Mouse (Mus musculus) forebrain, embryonic 13.5 days (tissue): ENCODE results near the gene Plxnb3. TPM values are rescaled to one million over a fixed set of nuclear protein-coding genes. Genes with fewer than 3 reads are reported as not detected.

Source experiments
- ATAC-seq: fragments of 200-750 bp; cut with Nextera tagmentation; 2 replicates; pipeline ENCODE4 v1.8.0; 2017
- H3K27ac ChIP-seq: fragments of 300-500 bp; sonication (generic); 2 replicates; pipeline ENCODE4 v1.5.1; 2015; ENCODE audit warnings: inconsistent platforms, mild to moderate bottlenecking, moderate library complexity
- H3K27me3 ChIP-seq: fragments of 300-500 bp; sonication (generic); 2 replicates; pipeline ENCODE4 v1.6.1; 2015; ENCODE audit warnings: mild to moderate bottlenecking, inconsistent platforms
- H3K36me3 ChIP-seq: fragments of 300-500 bp; sonication (generic); 2 replicates; pipeline ENCODE4 v1.6.1; 2015; ENCODE audit warnings: mild to moderate bottlenecking, inconsistent platforms; ENCODE audit not compliant: poor library complexity, severe bottlenecking
- H3K4me1 ChIP-seq: fragments of 300-500 bp; sonication (generic); 2 replicates; pipeline ENCODE4 v1.6.1; 2015; ENCODE audit warnings: inconsistent platforms
- H3K4me2 ChIP-seq: fragments of 300-500 bp; sonication (generic); 2 replicates; pipeline ENCODE4 v1.6.1; 2015; ENCODE audit warnings: inconsistent platforms, mild to moderate bottlenecking, moderate library complexity
- H3K4me3 ChIP-seq: fragments of 300-500 bp; sonication (generic); 2 replicates; pipeline ENCODE4 v1.5.1; 2015; ENCODE audit warnings: mild to moderate bottlenecking, inconsistent platforms
- H3K9ac ChIP-seq: fragments of 300-500 bp; sonication (generic); 2 replicates; pipeline ENCODE4 v1.6.1; 2015; ENCODE audit warnings: mild to moderate bottlenecking, inconsistent platforms
- H3K9me3 ChIP-seq: fragments of 300-500 bp; sonication (generic); replicated peaks from 2 replicates; pipeline ENCODE4 v1.6.1; 2016; ENCODE audit warnings: inconsistent platforms
- WGBS: fragments of 180-500 bp; shearing (Covaris S2); methylation state at CpG from one replicate; pipeline ENCODE4 v1.1.7; 2015; 5-methylcytosine and 5-hydroxymethylcytosine counted together
- polyA plus RNA-seq: library from polyadenylated mRNA; unstranded; fragments of >200 nt; fragmentation: Nextera tagmentation; extraction: Ambion mirVana; gene quantifications from 2 replicates; pipeline ENCODE4 v1.2.1, GENCODE M21; 2015

Gene Plxnb3
- polyA plus RNA-seq, 1 experiment from 2014 or later: 0.03 TPM

DNA sequence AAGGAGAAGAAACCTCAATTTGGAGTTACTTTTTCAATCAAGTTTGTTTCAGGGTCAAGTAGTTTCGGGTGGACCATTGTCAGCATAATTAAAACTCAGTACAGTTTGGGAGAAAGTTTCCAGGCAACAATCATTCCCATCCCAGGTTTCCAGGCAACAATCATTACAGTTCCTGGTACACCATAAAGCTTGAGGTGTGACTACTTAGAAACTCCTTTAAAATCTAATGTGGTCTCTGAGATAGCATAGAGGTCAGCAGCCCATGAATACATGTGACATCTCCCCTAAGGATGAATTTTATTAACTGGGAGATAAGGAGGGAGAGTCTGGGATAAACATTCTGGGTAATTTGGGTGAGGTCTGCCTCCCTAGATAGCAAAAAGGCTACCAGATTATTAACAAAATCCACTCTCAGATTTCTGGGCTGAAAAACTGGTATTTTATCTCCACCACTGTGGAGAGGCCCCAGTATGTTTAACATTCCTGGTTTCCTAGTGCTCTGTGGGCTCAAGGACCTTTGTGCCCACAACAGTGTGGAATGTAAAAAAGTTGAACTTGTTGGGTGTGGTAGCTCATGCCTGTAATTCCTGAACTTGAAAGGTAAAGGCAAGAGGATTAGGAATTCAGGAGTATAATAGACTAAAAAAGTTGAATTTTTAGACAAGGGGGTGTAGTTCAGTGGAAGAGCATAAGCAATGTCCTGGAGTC is 12.0 kb upstream of the Plxnb3 start:
- Histone ChIP-seq H3K4me3 (no peak overlapping the region), H3K9ac (no peak overlapping the region), H3K27ac (no peak overlapping the region), H3K4me2 (no peak overlapping the region), H3K4me1 (no peaks in the 10 kb centered on the region), H3K36me3 (no peaks in the 10 kb centered on the region), H3K9me3 (no peaks in the 10 kb centered on the region), H3K27me3 (no peaks in the 10 kb centered on the region)
- ATAC-seq: no peak
- WGBS: 56% methylated on average over 1 of the region's 1 CpGs

DNA sequence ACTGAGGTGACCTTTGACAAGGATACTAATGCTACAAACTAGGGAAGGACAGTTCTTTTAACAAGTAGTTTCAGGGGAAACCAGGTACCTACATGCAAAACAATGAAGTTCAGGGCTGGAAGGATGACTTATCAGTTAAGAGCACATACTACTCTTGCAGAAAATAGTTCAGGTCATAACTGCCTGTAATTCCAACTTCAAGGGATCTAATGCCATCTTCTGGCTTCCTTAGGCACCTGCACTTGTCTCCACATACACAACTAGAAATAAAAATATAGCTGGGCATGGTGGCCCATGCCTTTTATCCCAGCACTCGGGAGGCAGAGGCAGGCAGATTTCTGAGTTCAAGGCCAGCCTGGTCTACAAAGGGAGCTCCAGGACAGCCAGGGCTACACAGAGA is 7.9 kb upstream of the Plxnb3 start:
- H3K9ac ChIP-seq: no peak overlapping the region
- 88% methylated on average over 1 of the region's 1 CpGs for WGBS
- no peaks in the 10 kb centered on the region for H3K36me3 ChIP-seq
- H3K4me3 ChIP-seq: no peak overlapping the region
- H3K4me1 ChIP-seq: no peaks in the 10 kb centered on the region
- no peak overlapping the region for H3K27ac ChIP-seq
- no peak overlapping the region for H3K4me2 ChIP-seq
- ATAC-seq: no peak
- H3K27me3 ChIP-seq: no peaks in the 10 kb centered on the region
- no peaks in the 10 kb centered on the region for H3K9me3 ChIP-seq

- no peak for ATAC-seq
- Histone ChIP-seq H3K4me3 (no peak overlapping the region), H3K27me3 (no peaks in the 10 kb centered on the region), H3K4me2 (no peak overlapping the region), H3K36me3 (no peaks in the 10 kb centered on the region), H3K9ac (no peak overlapping the region), H3K4me1 (no peaks in the 10 kb centered on the region), H3K27ac (no peak overlapping the region), H3K9me3 (no peaks in the 10 kb centered on the region)
- WGBS: 78% methylated on average over 13 of the region's 13 CpGs
Measured at GRCm38 (mm10) chrX:73758611-73759290, 1.9 kb downstream of the Plxnb3 start.

DNA sequence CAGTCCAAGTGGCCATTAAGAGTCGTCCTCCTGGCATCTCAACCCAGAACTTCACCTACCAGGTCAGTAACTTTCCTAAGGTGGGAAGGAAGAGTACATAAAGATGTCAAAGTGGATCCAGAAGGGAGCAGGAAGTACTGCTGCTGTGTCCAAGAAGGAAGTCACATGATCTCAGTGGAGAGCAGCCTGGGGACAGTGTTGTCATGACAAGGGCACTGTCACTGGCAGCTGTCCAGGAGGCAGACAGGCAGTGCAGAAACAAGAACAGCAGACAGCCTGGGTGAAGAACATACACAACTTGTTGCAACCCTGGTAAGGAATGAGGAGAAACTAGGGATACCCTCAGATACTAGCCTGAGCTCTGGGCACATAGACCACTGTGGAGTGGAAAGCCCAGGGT is 8.4 kb downstream of the Plxnb3 start:
- H3K27me3 ChIP-seq: no peaks in the 10 kb centered on the region
- WGBS: 68% methylated on average over 1 of the region's 1 CpGs
- H3K4me1 ChIP-seq: no peaks in the 10 kb centered on the region
- H3K36me3 ChIP-seq: no peaks in the 10 kb centered on the region
- H3K4me3 ChIP-seq: no peak overlapping the region
- ATAC-seq: no peak
- no peak overlapping the region for H3K4me2 ChIP-seq
- no peak overlapping the region for H3K9ac ChIP-seq
- H3K9me3 ChIP-seq: no peaks in the 10 kb centered on the region
- no peak overlapping the region for H3K27ac ChIP-seq

DNA sequence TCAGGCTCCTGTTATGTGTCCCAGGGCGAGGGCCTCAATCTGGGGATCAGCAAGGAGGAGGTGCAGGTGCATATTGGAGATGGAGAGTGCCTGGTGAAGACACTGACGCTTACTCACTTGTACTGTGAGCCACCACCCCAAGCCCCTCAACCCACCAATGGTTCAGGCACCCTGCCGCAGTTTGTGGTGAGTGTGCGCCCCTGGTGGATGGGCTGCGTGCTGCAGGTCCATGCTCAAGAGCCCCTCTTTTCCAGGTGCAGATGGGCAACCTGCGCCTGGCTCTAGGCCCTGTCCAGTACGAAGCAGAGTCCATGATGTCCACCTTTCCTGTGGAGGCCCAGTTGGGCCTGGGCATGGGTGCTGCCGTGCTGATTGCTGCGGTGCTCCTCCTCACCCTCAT is 10.4 kb downstream of the Plxnb3 start:
- Histone ChIP-seq H3K27me3 (no peaks in the 10 kb centered on the region), H3K4me3 (no peak overlapping the region), H3K9ac (no peak overlapping the region), H3K4me2 (no peak overlapping the region), H3K27ac (no peak overlapping the region), H3K9me3 (no peaks in the 10 kb centered on the region), H3K36me3 (no peaks in the 10 kb centered on the region), H3K4me1 (no peaks in the 10 kb centered on the region)
- ATAC-seq: no peak
- 67% methylated on average over 9 of the region's 9 CpGs for WGBS

DNA sequence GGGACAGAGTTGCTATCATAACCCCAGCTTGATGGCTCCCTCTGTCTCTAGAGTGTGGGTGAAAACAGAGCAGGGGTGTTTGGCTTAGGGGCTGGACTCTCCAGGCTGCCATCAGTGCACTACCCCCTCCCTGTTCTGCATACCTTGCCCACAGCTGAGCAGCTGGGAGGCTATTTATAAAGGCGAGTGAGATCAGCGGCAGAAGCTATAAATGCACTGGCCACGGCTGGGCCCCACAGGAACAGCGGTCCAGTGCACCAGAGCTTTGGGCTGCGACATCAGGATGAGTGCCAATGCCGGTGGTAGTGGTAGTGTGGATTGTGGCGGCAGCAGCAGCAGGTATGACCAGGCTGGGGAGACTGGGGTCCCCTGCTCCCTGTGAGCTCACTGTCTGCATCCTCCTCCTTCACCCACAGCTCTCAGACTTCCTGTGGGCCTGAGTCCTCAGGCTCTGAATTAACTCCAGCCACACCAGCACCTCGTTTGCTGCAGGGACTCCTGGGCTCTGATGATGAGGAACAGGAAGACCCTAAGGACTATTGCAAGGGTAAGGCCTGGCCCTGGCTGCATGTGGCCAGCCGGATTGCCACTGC is 17.4 kb downstream of the Plxnb3 start, which contains the start of gene Srpk3:
TSS of gene Srpk3 (plus strand) at position 238 of the 593 bp plus-strand sequence.
- Histone ChIP-seq H3K9me3 (no peaks in the 10 kb centered on the region), H3K4me1 (no peaks in the 10 kb centered on the region), H3K27me3 (no peaks in the 10 kb centered on the region), H3K36me3 (peaks cover 32% of the 10 kb centered on the region), H3K9ac (no peak within 1 kb of the TSS), H3K4me3 (no peak within 1 kb of the TSS), H3K4me2 (no peak within 1 kb of the TSS), H3K27ac (no peak within 1 kb of the TSS)
- no peak for ATAC-seq
- WGBS: 58% methylated on average over 9 of the region's 9 CpGs

GRCm38 (mm10) chrX:73774802-73775483 is 18.1 kb downstream of the Plxnb3 start:
- Histone ChIP-seq H3K27ac (no peak overlapping the region), H3K4me3 (no peak overlapping the region), H3K27me3 (no peaks in the 10 kb centered on the region), H3K36me3 (peaks cover 39% of the 10 kb centered on the region), H3K4me2 (no peak overlapping the region), H3K9me3 (no peaks in the 10 kb centered on the region), H3K4me1 (no peaks in the 10 kb centered on the region), H3K9ac (no peak overlapping the region)
- ATAC-seq: peak; percentile 61
- WGBS: 69% methylated on average over 10 of the region's 10 CpGs

DNA sequence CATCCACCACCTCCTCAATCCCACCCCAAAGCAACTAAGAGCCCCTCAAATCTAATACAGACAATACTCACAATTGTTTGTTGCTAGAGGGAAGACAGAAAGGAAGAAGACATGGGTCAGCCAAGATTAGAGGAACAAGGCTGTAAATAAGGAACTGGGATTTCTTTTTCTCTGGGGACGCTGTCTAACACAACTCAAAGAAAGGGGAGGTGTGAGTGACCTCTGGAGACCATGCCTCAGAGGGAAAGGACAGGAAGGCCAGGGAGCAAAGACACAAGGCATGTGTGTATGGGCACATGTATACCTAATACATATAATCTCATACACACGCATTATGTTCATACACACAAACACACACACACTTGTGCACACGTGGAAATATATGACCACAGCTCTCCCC is 25.3 kb downstream of the Plxnb3 start:
- no peak overlapping the region for H3K27ac ChIP-seq
- no peak overlapping the region for H3K4me3 ChIP-seq
- no peaks in the 10 kb centered on the region for H3K9me3 ChIP-seq
- no peaks in the 10 kb centered on the region for H3K27me3 ChIP-seq
- H3K9ac ChIP-seq: no peak overlapping the region
- no peak overlapping the region for H3K4me2 ChIP-seq
- peaks cover 50% of the 10 kb centered on the region for H3K36me3 ChIP-seq
- peaks cover 11% of the 10 kb centered on the region; the same call in 1 of the 2 replicates for H3K4me1 ChIP-seq
- whole genome bisulfite sequencing: 92% methylated on average over 3 of the region's 3 CpGs
- no peak for ATAC-seq

DNA sequence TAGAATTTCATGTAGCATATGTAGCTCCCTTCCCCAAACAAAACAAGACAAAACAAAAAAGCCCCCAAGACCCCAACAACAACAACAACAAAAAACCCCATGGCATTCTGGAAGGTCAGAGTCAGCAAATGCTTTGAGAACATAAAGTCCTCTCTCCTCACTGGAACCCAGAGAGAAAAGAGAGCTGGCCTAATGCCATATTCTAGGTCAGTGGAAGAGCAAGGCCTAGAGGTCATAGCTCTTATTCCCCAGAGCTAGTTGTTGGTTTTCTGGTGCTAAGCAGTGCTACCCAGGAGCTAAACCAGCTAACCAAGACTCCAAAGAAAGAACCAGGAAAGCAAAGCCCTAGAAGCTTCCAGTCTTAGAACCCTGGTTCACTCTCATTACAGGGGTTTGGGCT is 28.8 kb downstream of the Plxnb3 start:
- peak overlapping the region; percentile 66 for H3K4me2 ChIP-seq
- no peak overlapping the region for H3K27ac ChIP-seq
- peaks cover 25% of the 10 kb centered on the region for H3K4me1 ChIP-seq
- no peak for ATAC-seq
- H3K9ac ChIP-seq: peak overlapping the region; percentile 73
- H3K36me3 ChIP-seq: peaks cover 27% of the 10 kb centered on the region
- no peaks in the 10 kb centered on the region for H3K9me3 ChIP-seq
- peak overlapping the region; percentile 56 for H3K4me3 ChIP-seq
- no peaks in the 10 kb centered on the region for H3K27me3 ChIP-seq

- H3K27me3 ChIP-seq: no peaks in the 10 kb centered on the region
- peaks cover 25% of the 10 kb centered on the region for H3K4me1 ChIP-seq
- peak within 1 kb of the TSS; percentile 56 for H3K4me3 ChIP-seq
- H3K36me3 ChIP-seq: peaks cover 27% of the 10 kb centered on the region
- no peaks in the 10 kb centered on the region for H3K9me3 ChIP-seq
- peak within 1 kb of the TSS; percentile 67 for H3K4me2 ChIP-seq
- peak; percentile 98 for ATAC-seq
- 17% methylated on average over 49 of the region's 52 CpGs for WGBS
- H3K9ac ChIP-seq: peak within 1 kb of the TSS; percentile 73
- H3K27ac ChIP-seq: peak within 1 kb of the TSS; percentile 84
Measured at GRCm38 (mm10) chrX:73786364-73787224, 29.7 kb downstream of the Plxnb3 start, which contains the start of the genes Idh3g and Ssr4. Idh3g (minus strand) TSS chrX:73786897. Ssr4 (plus strand) TSS chrX:73787028.

- peak; percentile 54; the same call in 1 of the 2 replicates for ATAC-seq
- peaks cover 25% of the 10 kb centered on the region for H3K4me1 ChIP-seq
- peaks cover 24% of the 10 kb centered on the region; the same call in 1 of the 2 replicates for H3K36me3 ChIP-seq
- H3K4me2 ChIP-seq: peak overlapping the region; percentile 67
- peak overlapping the region; percentile 73 for H3K9ac ChIP-seq
- H3K9me3 ChIP-seq: no peaks in the 10 kb centered on the region
- peak overlapping the region; percentile 56 for H3K4me3 ChIP-seq
- WGBS: 15% methylated on average over 19 of the region's 22 CpGs
- no peaks in the 10 kb centered on the region for H3K27me3 ChIP-seq
- H3K27ac ChIP-seq: peak overlapping the region; percentile 84
Measured at GRCm38 (mm10) chrX:73787225-73787558, 30.3 kb downstream of the Plxnb3 start.
